Mouse (Mus musculus) megakaryocyte-erythroid progenitor cell, adult 5-6 weeks (primary cell): ENCODE data around the gene Fam107a. TPM values are rescaled to one million over a fixed set of nuclear protein-coding genes. Genes with fewer than 3 reads are reported as not detected.

Experiments
- ATAC-seq: replicated peaks from 2 replicates; pipeline ENCODE4 v1.8.0; 2016; ENCODE audit warnings: mild to moderate bottlenecking, inconsistent platforms; ENCODE audit not compliant: severe bottlenecking, poor library complexity, low FRiP score, low TSS enrichment
- total RNA-seq, 2 experiments: library from RNA; stranded (forward) in 1 of 2; stranded (reverse) in 1 of 2; fragments of 200-1000, 215-1000 nt in 1 of 2; fragments of >200 nt in 1 of 2; fragmentation: Nextera tagmentation in 1 of 2; gene quantifications; 2 replicates each; pipeline ENCODE4 v1.2.3; 2014 to 2017

Gene Fam107a
- total RNA-seq, 2 experiments from 2014 or later: not detected

DNA sequence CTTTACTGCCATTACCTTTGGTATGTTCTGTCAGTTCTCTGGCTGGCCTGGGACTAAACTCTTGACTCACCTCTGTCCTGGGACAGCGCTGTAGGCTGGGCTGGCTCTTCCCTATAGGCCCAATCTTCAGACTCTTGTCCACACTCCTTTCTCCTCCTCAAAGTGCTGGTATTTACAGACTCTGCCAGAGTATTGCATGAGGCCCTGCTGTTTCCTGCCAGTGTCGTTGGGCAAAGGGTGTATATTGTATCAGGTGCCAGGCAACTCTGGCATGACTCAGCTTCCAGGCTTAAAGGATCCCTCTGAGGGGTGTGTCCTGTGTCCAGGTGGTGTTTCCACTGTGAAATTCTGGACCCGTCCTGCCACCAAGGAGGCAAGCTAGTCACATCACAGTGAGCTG lies 59.1 kb downstream of the Fam107a start:
- ATAC-seq: no peak

DNA sequence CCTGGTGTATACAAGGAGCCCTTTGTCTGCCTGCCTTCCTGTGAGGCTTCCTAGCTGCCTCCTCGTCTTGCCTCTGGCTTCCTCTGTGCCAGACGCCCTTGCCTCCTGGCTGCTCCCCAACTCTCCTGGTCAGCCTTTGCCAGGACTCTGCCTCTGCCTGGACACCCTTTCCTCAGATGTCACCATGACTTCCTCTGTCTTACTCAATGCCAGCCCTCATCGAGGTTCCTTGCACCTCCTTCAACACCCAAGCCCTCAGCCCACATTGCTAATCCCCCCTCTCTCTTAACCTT lies 59.5 kb downstream of the Fam107a start:
- ATAC-seq: no peak

DNA sequence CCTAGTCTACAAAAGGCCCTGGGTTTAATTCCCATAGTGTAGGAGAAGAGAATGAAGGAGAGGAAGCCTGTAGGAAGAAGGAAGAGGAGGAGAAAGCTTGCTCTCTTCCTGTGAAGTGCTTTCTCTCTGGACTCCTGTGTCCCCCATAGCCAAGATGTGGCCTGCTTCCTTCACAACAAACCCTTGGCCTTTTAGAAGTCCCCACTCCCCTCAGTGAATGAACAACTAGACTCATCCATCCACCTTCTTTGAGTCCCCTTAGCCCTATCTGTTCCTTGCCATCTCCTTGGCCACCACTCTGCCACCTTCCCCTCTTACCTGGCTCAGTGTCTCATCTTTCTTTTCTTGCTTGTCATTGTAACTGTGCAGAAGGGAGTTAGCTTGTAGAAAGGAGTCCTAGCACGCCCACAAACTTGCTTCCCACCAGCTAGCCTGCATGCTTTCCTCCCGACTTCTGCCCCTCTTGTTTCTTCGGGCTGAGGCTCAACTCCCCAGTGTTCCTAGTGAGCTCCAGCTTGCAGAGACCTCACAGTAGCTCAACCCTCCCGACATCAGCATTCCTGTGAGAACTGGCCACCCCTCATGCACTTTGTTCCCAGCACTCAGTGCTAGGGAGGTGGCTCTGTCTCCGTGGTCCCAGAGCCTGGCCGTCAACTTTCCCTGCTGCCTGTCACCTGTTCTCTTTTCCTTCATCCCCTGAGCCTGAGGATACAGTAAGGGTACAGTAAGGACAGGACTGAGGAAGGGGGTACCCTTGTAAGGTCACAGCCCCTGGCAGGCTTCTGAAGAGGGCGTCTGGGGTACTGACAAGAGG lies 60.1 kb downstream of the Fam107a start:
- ATAC-seq: no peak

DNA sequence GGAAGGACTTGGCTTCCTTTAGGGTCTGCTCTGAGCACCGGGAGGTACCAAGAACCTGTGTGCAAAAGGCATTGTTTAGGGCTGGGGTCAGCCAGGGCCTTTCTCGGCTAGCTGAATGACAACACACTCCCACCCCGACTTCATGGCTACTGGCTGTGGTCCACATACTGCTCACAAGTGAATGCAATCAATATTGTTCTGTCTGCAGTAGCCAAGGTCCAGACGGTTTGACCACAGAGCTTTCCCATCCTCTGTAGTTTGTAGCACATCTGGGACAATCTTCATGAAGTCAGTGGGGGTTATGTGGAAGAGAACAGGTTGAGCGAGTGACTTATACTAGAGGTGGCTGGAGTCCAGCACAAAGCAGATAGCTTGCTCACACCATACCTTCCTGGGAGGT lies 60.9 kb downstream of the Fam107a start:
- no peak for ATAC-seq

DNA sequence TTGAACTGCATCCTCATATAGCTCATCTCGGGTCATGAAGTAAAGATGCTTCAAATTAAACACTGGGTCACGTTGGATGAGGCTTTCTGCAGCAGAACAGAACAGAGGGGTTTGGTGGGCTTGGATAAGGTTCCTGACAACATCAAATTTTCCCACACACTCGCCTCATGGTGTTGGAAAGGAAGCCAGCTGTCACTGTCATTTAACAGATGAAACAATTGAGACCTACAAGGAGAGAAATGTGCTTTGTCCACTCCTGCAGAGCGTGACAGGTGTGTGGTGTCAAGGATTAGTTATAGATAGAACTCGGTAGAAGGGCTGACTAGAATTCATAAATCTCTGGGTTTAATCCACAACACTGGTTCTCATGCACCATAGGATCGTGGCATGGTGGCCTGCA lies 61.8 kb downstream of the Fam107a start:
- no peak for ATAC-seq

DNA sequence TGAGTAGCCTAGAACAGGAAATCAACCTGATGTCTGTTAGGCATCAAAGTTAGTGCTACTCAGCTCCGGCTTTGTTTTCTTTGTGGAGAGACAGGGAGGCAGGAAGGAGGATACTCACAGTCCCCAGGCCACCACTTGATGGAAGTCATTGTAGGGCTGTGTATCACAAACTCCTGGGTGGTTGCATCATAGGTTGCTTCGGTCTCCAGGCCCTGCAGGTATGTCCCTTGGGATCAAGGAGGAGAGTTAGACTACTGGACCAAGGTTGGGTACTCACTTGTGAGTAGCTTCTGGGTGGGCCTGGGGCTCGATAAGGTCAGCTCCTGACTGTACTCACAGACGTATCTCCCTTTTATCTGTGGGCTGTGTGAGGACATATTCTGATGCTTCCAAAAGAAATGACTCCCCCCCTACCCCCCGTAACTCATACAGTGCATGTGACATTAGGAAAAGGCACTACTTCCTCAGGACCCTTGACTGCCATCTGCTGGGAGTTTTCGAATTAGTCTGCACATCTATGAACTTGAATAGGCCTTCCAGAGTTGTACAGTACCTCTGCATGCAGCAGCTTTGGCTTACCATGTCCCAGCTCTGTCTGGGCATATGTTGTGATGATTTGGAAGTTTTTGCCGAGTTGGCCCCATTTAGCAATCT lies 62.6 kb downstream of the Fam107a start:
- peak; percentile 61; the same call in 1 of the 2 replicates for ATAC-seq

DNA sequence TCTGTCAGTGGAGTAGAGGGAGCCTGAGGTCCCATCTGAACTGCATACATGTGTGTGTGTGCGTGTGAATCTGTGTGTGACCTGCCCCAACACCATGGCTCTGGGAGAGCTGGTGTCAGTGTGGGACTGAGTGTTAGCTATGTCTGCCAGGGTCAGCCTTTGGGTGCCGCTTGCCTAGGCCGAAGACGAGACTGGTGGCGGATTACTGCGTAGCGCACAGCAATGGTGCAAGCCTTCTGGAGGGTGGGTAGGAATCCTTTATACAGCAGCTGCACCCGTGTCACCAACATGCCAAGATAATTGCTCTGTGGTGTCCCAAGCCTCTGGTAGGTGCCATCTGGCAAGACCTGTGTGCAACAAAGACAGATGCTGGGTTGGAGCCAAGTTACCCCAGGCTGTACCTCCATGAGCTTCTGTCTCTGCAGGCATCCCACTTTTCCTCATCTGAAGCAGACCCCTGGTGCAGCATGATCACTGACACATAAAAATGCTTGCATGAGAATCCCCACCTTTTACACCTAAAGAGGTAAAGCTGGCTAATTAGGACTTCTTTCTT lies 66.4 kb downstream of the Fam107a start:
- ATAC-seq: no peak

DNA sequence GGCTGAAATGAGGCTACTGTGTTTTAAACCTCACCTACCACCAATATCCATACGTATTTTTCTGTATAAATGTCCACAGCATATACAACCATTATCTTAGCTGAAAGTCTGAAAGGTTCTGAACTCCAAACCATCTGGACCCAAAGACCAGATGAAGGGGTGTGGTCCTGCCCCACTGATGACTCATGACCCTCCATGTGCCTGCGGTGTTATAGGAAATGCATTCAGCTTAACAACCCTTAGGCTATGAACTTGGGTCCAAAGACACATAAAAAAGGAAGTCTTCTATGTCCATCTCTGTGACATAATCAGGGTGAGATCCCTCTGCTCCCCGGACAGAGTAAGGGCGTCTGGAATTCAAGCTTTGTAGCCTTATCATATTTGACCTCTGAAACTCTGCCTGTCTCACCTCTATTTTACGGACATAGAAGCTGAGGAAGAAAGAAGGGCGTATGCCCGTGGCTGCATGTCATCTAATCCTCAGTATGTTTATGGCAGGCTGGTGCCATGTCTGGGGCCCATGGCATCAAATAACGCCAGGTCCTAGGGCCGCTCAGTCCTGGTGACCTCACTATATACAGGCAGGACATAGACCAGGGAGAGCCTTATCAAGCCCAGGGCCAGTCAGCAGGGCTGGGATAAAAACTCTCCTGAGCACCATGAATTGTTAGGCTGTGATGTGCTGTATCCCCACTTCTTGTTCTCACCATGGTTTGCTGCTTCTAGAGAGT lies 67.5 kb downstream of the Fam107a start:
- ATAC-seq: no peak

DNA sequence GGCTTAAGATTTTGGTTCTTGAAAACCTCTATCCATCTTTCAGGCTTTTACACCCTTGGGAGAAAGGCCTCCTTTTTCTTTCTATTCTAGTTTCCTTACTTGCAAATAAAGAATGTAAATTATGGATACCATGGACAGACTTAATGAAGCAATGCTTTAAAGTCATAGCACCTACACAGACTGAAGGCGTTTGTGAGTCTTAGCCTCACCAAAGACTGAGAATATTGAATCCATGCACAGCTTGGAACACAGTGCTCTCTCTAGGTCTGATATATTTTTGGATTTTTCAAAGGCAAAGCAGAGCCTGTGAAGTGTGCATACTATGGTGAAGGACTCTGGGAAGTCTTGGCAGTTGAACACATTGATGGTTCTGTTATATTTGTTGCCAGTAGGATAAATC lies 68.6 kb downstream of the Fam107a start:
- ATAC-seq: no peak

DNA sequence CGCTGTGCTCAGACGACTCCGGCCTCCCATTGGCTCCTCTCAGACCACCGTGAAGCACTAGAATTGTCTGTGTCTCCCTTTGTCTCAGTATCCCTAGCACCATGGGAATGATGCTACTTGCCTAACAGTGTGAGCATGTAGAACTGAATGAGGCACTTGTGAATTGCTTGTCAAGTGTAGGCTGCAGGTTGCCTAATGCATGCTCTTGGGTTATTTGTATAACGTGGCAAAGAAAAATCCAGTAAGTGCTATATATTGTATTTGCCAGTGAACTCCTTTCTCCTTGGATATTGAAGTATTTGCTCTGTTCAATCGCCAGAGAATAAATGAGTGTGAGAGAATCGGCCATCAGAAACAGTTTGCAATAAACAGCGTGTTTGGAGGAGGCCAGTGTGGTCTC lies 70.9 kb downstream of the Fam107a start:
- no peak for ATAC-seq

Other genes with a start within 250 kb of the Fam107a start
- 33.0 and 33.6 TPM in 2 replicates for gene Rpp14, start 237.7 kb downstream of the Fam107a start, total RNA-seq (2014; fragmentation: Nextera tagmentation)
- 76.5 and 88.3 TPM in 2 replicates for gene Rpp14, start 237.7 kb downstream of the Fam107a start, total RNA-seq (2017)
- gene Pxk, start 219.8 kb downstream of the Fam107a start, total RNA-seq (2014; fragmentation: Nextera tagmentation): 6.7 and 13.2 TPM in 2 replicates
- gene Pxk, start 219.8 kb downstream of the Fam107a start, total RNA-seq (2017): 4.1 and 4.8 TPM in 2 replicates
- 108 and 124 TPM in 2 replicates for gene Pdhb, start 145.0 kb downstream of the Fam107a start, total RNA-seq (2014; fragmentation: Nextera tagmentation)
- 177 and 210 TPM in 2 replicates for gene Pdhb, start 145.0 kb downstream of the Fam107a start, total RNA-seq (2017)
- gene Kctd6, start 103.9 kb downstream of the Fam107a start, total RNA-seq (2014; fragmentation: Nextera tagmentation): 9.3 and 10.7 TPM in 2 replicates
- gene Kctd6, start 103.9 kb downstream of the Fam107a start, total RNA-seq (2017): 5.5 and 8.1 TPM in 2 replicates
- not detected in 2 replicates for gene Acox2, start 58.7 kb downstream of the Fam107a start, total RNA-seq (2014; fragmentation: Nextera tagmentation)
- gene Acox2, start 58.7 kb downstream of the Fam107a start, total RNA-seq (2017): not detected in 2 replicates
- gene Oit1, start 60.7 kb upstream of the Fam107a start, total RNA-seq (2014; fragmentation: Nextera tagmentation): not detected in 2 replicates
- not detected in 2 replicates for gene Oit1, start 60.7 kb upstream of the Fam107a start, total RNA-seq (2017)